Mouse (Mus musculus) cerebellum, adult 2 months (tissue): ENCODE measurements around the gene Cyp2b19. TPM values are rescaled to one million over a fixed set of nuclear protein-coding genes. Genes with fewer than 3 reads are reported as not detected.

Experiments used
- DNase-seq, 2 experiments: peaks; one replicate each; pipeline ENCODE4 v3.0.0; 2021
- H3K27ac ChIP-seq: fragments of 200-500 bp; 2 replicates; pipeline ENCODE4 v1.5.1; 2012; ENCODE audit warnings: low read length, control low read depth, inconsistent platforms; ENCODE audit not compliant: insufficient read depth
- H3K27me3 ChIP-seq: fragments of 200-500 bp; 2 replicates; pipeline ENCODE4 v1.6.1; 2012; ENCODE audit warnings: inconsistent platforms, mild to moderate bottlenecking, low read length, moderate library complexity; ENCODE audit not compliant: control insufficient read depth, insufficient read depth
- H3K4me1 ChIP-seq: fragments of 200-500 bp; 2 replicates; pipeline ENCODE4 v1.6.1; 2011; ENCODE audit warnings: low read length; ENCODE audit not compliant: control insufficient read depth, insufficient read depth
- H3K4me3 ChIP-seq: fragments of 200-500 bp; replicated peaks from 2 replicates; pipeline ENCODE3; 2011; ENCODE audit warnings: mild to moderate bottlenecking, low read depth, low read length, control low read depth; ENCODE audit not compliant: insufficient read depth
- CTCF ChIP-seq: fragments of 200-500 bp; IDR thresholded peaks from 2 replicates; pipeline ENCODE4 v1.5.1; 2011; ENCODE audit warnings: low read depth, mild to moderate bottlenecking, control low read depth, low read length, moderate library complexity, borderline replicate concordance; ENCODE audit not compliant: insufficient read depth
- POLR2A ChIP-seq: fragments of 200-500 bp; IDR thresholded peaks from 2 replicates; pipeline ENCODE4 v1.6.1; 2011; ENCODE audit warnings: low read length, control low read depth, borderline replicate concordance; ENCODE audit not compliant: insufficient read depth
- WGBS: fragments of 180-500 bp; shearing (Covaris S2); methylation state at CpG from one replicate; pipeline ENCODE4 v1.1.7; 2018; 5-methylcytosine and 5-hydroxymethylcytosine counted together
- polyA plus RNA-seq: library from polyadenylated mRNA; depleted of rRNA; stranded (reverse); fragments of >200 nt; gene quantifications from 2 replicates; pipeline ENCODE4 v1.2.3, GENCODE M21; 2012; rRNA removed

Cyp2b19 gene
- polyA plus RNA-seq = not detected in 2 replicates

DNA sequence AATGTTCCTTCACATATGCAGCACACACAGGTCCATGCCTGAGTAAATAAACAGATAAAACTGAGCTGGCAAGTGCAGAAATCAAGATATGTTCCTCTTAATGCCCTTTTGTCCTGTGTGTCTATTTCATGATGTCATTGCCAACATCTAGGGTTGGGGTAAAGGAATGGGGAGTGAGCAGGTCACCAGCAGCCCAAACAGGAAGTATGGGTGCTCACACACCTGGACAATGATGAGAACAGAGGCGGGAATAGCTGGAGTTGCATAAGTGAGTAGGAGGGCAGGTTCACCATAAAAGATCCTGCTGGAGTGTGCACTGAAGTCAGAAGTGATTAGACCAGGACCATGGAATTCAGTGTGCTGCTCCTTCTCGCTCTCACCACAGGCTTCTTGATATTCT, at the start of gene Cyp2b19:
TSS of gene Cyp2b19 (plus strand) at position 301 of the 400 bp plus-strand sequence.
- H3K4me1 ChIP-seq = no peaks in the 10 kb centered on the region
- TF ChIP-seq CTCF (no peak), POLR2A (no peak)
- H3K4me3 ChIP-seq = no peak within 1 kb of the TSS
- 63% methylated on average over 2 of the region's 2 CpGs for WGBS
- no peaks in the 10 kb centered on the region for H3K27me3 ChIP-seq
- no peak within 1 kb of the TSS for H3K27ac ChIP-seq
- no peak for DNase-seq

DNA sequence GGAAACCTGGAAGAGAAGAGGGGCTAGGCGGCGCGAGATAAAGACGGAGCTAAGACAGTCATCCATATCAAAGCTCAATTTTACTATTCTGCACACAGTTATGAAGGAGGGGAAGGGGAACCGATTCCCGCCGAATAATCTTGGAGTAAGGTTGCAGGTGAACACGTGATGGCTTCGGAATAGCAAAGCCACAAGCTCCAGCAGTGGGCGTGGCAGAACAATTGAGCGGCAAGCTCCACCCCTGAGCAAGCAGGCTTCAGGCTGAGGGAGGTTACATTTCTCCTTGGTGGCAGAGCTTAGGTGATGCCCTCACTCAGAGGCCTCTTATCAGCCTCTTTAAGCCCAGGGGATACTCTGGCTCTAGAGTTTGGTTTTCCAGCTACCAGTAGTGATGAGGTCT, 45.9 kb upstream of the Cyp2b19 start:
- no peak for TF ChIP-seq CTCF
- no peak for TF ChIP-seq POLR2A
- Histone ChIP-seq H3K4me1 (no peaks in the 10 kb centered on the region), H3K4me3 (no peak overlapping the region), H3K27me3 (no peaks in the 10 kb centered on the region), H3K27ac (no peak overlapping the region)
- DNase-seq = no peak
- 92% methylated on average over 11 of the region's 11 CpGs for WGBS

DNA sequence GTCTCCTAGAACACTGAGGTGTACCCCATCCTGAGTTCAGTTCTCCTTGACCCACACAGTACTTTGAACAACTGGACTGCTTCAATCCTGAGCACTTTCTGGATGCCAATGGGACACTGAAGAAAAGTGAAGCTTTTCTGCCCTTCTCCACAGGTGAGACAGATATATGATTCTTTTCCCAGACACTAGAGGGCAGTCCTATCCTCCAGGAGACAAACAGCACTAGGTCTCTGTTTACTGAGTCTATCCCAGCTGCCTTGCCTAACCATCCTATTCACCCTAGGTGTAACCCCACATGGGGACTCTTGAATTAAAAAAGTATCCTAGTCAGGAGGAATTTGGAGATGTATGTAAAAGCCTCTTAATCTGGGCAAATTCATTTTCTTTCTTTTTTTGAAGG, 18.0 kb upstream of the Cyp2b19 start:
- H3K4me3 ChIP-seq = no peak overlapping the region
- TF ChIP-seq CTCF (no peak), POLR2A (no peak)
- no peaks in the 10 kb centered on the region for H3K4me1 ChIP-seq
- no peak overlapping the region for H3K27ac ChIP-seq
- no peak for DNase-seq
- no peaks in the 10 kb centered on the region for H3K27me3 ChIP-seq

DNA sequence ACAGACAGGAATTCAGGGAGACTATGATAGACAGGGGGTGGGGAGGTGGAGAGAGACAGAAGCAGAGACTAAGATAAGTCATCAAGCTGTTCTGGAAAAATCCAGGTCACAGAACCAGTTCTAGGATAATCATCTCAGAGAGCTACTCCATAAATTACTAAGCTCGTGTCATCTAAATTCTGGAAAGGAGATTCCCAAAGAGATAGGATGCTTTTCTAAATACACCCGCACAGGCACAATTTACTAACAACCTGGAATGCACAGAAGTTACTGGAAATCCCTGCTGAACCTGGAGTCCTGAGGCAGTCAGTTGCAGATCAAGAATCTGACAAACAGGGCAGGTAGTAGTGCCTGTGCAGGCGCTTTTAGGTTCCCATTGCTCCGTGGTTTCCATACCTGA, 13.0 kb upstream of the Cyp2b19 start:
- TF ChIP-seq POLR2A (no peak), CTCF (no peak)
- DNase-seq = no peak
- Histone ChIP-seq H3K4me1 (no peaks in the 10 kb centered on the region), H3K27ac (no peak overlapping the region), H3K4me3 (no peak overlapping the region), H3K27me3 (no peaks in the 10 kb centered on the region)
- 70% methylated on average over 4 of the region's 4 CpGs for WGBS

DNA sequence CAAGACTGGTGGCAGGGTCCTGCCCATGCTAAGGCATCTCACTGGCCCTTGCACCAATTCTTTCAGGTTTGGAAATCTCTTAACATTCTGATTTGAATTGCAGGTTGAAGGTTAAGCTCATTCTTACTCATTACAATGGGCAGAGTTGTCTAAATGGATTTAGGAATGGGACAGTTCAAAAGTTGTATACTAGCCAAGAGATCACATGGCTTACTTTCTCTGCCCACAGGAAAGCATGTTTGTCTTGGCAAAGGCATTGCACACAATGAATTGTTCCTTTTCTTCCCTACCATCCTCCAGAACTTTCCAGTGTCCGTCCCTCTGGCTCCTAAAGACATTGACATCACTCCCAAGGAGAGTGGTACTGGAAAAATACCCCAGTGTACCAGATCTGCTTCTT, 11.5 kb upstream of the Cyp2b19 start:
- Histone ChIP-seq H3K27ac (no peak overlapping the region), H3K4me1 (no peaks in the 10 kb centered on the region), H3K27me3 (no peaks in the 10 kb centered on the region), H3K4me3 (no peak overlapping the region)
- 61% methylated on average over 1 of the region's 1 CpGs for WGBS
- DNase-seq = no peak
- TF ChIP-seq CTCF = no peak
- no peak for TF ChIP-seq POLR2A

DNA sequence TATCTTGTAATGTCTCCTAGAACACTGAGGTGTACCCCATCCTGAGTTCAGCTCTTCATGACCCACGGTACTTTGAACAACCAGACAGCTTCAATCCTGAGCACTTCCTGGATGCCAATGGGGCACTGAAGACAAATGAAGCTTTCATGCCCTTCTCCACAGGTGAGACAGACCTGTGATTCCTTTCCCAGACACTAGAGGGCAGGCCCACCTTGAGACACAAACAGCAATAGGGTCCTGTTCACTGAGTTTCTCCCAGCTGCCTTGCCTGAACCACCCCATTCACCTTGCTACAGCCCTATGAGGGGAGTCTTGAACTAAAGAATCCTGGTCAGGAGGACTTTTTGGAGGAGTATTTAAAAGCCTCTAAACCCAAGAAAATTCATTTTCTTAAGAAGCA, 10.1 kb downstream of the Cyp2b19 start:
- TF ChIP-seq POLR2A (no peak), CTCF (no peak)
- Histone ChIP-seq H3K27me3 (no peaks in the 10 kb centered on the region), H3K27ac (no peak overlapping the region), H3K4me3 (no peak overlapping the region), H3K4me1 (no peaks in the 10 kb centered on the region)
- no peak for DNase-seq
- 74% methylated on average over 1 of the region's 1 CpGs for WGBS

DNA sequence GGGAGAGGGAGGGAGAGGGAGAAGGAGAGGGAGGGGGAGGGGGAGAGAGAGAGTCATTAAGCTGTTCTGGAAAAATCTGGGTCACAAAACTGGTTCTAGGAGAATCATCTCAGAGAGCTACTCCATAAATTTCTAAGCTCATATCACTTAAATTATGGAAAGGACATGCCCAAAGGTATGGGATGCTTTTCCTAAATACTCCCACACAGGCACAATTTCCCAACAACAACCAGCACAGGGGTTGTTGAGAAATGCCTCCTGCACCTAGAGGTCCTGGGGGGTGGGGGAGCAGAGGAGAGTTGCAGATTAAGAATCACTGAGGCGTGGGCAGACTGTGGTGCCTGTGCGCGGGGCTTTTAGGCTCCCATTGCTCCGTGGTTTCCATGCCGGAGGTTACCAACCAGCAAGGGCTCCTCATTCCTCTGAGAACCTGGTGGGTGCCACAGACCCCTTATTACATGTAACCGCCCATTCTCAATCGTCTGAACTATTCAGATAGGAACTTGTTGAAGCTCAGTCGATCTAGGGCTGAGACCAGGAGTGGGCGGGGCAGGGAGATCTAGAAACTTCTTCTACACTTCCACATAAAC, 13.0 kb downstream of the Cyp2b19 start:
- Histone ChIP-seq H3K4me1 (no peaks in the 10 kb centered on the region), H3K4me3 (no peak overlapping the region), H3K27ac (no peak overlapping the region), H3K27me3 (no peaks in the 10 kb centered on the region)
- WGBS = 76% methylated on average over 9 of the region's 9 CpGs
- TF ChIP-seq POLR2A (no peak), CTCF (no peak)
- no peak for DNase-seq

DNA sequence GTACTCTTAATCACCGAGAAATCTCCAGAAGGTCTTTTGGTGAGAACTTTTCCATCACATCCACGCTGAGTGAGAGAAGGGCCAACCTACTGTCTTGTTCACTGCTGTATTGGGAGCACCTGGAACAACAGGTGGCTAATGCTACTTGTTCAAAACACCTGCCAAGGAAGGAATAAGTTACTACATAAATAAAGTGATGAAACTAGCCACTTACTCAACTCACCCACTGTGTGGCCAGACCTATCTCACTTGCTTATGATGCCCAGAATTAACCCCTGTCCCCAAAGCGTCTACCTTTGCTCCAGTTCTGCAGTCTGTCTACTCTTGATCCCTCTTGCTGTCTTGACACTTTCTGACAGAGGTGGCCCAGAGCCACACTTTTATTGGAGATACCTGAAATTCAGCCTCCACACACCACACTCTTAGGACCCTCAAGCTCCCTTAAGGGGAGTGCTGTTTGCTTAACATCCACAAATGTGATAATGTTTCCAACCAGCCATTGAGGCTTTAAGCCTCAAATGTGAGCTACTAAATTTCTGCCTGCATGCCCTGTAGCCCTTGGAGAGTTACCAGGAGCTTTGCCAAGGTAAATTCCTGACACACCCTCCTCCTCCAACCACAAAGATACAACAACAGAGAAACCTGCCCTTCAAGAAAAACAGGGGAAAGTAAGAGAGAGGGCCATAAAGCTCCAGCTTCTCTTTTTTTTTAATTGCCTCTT, 16.1 kb downstream of the Cyp2b19 start:
- H3K4me1 ChIP-seq = no peaks in the 10 kb centered on the region
- no peaks in the 10 kb centered on the region for H3K27me3 ChIP-seq
- no peak overlapping the region for H3K4me3 ChIP-seq
- no peak for TF ChIP-seq CTCF
- TF ChIP-seq POLR2A = no peak
- DNase-seq = no peak
- no peak overlapping the region for H3K27ac ChIP-seq
- WGBS = 67% methylated on average over 3 of the region's 3 CpGs
